Mouse (Mus musculus) stomach, postnatal 0 days (tissue): Measurements from ENCODE around the gene R3hdm4.

ENCODE experiments used
- CTCF ChIP-seq: IDR thresholded peaks from 2 replicates; pipeline ENCODE4 v1.5.1; 2016; ENCODE audit warnings: antibody characterized with exemption, low read depth, mild to moderate bottlenecking, moderate library complexity
- EP300 ChIP-seq: optimal IDR thresholded peaks from 2 replicates; pipeline ENCODE3; 2016; ENCODE audit warnings: antibody characterized with exemption

DNA sequence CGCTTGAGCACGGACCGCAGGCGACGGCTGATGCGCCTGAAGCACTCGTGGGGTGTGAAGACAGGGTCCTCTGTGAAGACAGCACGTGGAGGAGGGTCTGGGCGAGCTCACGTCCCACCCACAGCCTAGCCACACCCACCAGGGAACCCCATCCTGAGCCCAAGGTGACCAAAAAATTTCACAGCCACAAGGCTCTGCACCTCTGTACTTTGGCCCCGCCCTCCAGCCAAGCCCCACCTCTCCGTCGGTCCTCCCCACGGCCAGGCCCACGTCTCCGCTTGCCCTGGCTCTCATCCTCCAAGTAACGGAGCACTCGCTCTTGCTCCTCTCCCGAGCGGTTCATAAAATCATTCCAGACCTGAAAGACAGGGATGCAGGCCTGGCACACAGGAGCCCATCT, 8.6 kb downstream of the R3hdm4 start:
- TF ChIP-seq CTCF = no peak
- no peak for TF ChIP-seq EP300
